Mouse (Mus musculus): ENCODE results near the gene Pnmal2. TPM values are rescaled to one million over a fixed set of nuclear protein-coding genes. Genes with fewer than 3 reads are reported as not detected.

Pnmal2 gene
- polyA plus RNA-seq, 1 experiment from 2014 or later = 0.80 TPM

DNA sequence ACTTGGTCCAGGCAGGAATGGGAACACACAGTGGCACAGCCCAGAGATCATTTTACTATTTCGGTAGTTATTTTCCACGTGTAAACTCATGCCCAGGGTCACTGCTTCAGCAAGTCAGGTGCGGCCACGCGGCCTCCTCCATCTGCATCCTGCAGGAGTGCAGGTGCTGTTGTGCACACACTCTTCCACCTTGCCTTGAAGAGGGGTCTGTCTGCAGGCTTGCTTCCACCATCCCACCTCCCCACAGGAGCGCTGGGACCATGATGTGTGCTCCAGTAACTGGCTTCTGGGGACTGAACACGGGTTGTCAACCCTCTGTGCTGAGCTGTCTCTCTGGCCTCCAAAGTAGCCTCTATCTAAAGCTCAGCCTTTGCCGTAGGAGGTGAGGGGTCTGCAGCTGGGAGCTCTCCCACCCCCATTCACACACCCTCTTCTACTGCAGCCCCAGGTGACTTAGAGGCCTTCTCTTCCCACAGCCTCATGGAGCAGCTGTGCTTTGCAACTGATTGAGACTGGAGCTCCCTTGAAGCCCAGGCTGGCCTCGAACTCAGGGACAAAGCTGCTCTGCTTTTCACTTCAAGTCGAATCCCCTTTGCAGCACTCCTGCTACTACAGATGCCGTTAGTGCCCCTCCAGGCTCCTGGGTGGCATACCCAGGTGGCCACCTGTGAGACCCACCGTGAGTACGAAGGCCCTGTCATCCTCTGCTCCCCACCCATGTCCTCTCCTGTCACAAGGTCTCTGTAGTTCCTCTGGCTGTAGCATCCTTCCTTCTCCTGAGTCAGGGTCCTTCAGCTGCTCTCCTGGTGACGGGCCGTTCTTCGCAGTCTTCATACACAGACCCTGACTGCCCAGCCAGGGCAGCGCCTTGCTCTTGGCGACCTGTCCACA, 29.8 kb upstream of the Pnmal2 start:
- Histone ChIP-seq H3K4me1 (replicated peaks; ENCODE audit: control insufficient read depth, insufficient read depth, low read length) (peaks cover 12% of the 10 kb centered on the region), H3K27me3 (replicated peaks; ENCODE audit: control insufficient read depth, insufficient read depth, low read length) (no peaks in the 10 kb centered on the region), H3K9me3 (ENCODE audit: control insufficient read depth, low read length) (no peaks in the 10 kb centered on the region), H3K9ac (ENCODE audit: low read depth, low read length) (no peak overlapping the region), H3K4me3 (ENCODE audit: low read depth, low read length) (no peak overlapping the region), H3K36me3 (ENCODE audit: control insufficient read depth, insufficient read depth, low read length) (peaks cover 37% of the 10 kb centered on the region), H3K4me2 (no peak overlapping the region), H3K27ac (ENCODE audit: low read depth, low read length) (no peak overlapping the region)
- 85% methylated on average over 18 of the region's 18 CpGs for WGBS
- no peak for DNase-seq (ENCODE audit: low spot score)
- no peak for ATAC-seq (replicated peaks; ENCODE audit: low FRiP score)

DNA sequence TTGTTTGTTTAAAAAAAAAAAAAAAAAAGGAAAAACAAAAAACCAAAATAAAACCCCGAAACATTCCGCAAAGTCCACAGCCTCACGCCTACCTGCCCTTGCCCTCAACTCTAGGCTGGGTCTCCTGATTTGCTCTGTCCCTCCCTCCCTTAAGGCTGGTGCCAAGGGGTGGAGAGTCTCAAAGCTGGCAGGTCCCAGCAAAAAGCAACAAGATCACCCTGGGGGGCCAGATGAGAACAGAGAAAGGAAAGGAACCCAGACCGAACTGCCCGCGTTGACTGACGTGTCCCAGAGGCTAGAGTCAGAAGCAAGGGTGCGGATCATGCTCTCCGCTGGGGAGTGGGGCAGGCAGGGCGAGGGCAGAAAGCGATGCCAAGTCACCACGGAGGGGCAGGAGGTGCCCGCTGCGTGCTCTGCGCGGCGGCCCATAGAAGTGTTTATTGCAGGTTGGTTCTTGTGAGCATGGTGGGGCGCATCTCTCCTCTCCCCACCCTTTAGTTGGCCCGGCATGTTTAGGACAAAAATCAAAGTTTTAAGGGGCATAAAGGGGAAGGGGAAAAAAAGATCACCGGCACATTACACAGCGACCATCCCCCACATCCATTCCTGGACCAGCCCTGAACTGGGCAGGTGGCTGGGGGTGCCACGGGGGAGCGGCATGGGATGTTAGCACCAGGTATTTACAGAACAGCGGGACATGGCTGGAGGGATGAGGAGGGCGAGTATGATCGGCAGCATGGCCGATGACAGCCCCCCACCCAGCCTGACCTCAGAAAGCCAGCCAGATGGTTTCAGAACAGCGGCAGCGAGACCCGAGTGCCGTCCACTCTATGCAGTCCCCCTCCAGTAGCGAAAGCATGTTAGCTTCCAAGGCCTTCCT, 28.8 kb upstream of the Pnmal2 start:
- no peak overlapping the region for H3K9ac ChIP-seq (ENCODE audit: low read depth, low read length)
- peaks cover 42% of the 10 kb centered on the region for H3K36me3 ChIP-seq (ENCODE audit: control insufficient read depth, insufficient read depth, low read length)
- H3K27me3 ChIP-seq (replicated peaks; ENCODE audit: control insufficient read depth, insufficient read depth, low read length) = no peaks in the 10 kb centered on the region
- no peak overlapping the region for H3K27ac ChIP-seq (ENCODE audit: low read depth, low read length)
- 93% methylated on average over 32 of the region's 32 CpGs for WGBS
- DNase-seq (ENCODE audit: low spot score) (no peak), ATAC-seq (replicated peaks; ENCODE audit: low FRiP score) (no peak)
- H3K9me3 ChIP-seq (ENCODE audit: control insufficient read depth, low read length) = no peaks in the 10 kb centered on the region
- no peak overlapping the region for H3K4me3 ChIP-seq (ENCODE audit: low read depth, low read length)
- H3K4me1 ChIP-seq (replicated peaks; ENCODE audit: control insufficient read depth, insufficient read depth, low read length) = peaks cover 16% of the 10 kb centered on the region
- no peak overlapping the region for H3K4me2 ChIP-seq

- Histone ChIP-seq H3K4me2 (no peak overlapping the region), H3K9me3 (ENCODE audit: control insufficient read depth, low read length) (no peaks in the 10 kb centered on the region), H3K27me3 (replicated peaks; ENCODE audit: control insufficient read depth, insufficient read depth, low read length) (no peaks in the 10 kb centered on the region), H3K4me3 (ENCODE audit: low read depth, low read length) (no peak overlapping the region), H3K4me1 (replicated peaks; ENCODE audit: control insufficient read depth, insufficient read depth, low read length) (peaks cover 25% of the 10 kb centered on the region), H3K36me3 (ENCODE audit: control insufficient read depth, insufficient read depth, low read length) (peaks cover 48% of the 10 kb centered on the region), H3K27ac (ENCODE audit: low read depth, low read length) (no peak overlapping the region), H3K9ac (ENCODE audit: low read depth, low read length) (no peak overlapping the region)
- DNase-seq (ENCODE audit: low spot score) = no peak
- WGBS = 78% methylated on average over 30 of the region's 30 CpGs
- no peak for ATAC-seq (replicated peaks; ENCODE audit: low FRiP score)
Measured at GRCm38 (mm10) chr7:16916342-16917265, 27.9 kb upstream of the Pnmal2 start.

DNA sequence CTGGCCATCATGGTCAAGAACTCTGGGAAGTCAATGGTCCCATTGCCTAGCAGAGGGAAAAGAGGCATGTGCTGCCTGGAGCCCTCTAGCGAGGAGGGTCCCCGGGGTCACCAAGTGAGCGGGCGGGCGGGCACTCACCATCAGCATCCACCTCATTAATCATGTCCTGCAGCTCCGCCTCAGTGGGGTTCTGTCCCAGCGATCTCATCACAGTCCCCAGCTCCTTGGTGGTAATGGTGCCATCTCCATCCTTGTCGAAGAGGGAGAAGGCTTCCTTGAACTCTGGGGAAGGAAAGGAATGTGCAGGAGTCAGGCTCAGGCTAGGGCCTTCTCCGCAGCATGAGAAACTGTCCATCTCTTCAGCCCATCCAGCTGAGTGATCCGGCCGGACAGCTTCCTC, 27.0 kb upstream of the Pnmal2 start:
- H3K4me1 ChIP-seq (replicated peaks; ENCODE audit: control insufficient read depth, insufficient read depth, low read length) = peaks cover 34% of the 10 kb centered on the region
- WGBS = 78% methylated on average over 11 of the region's 11 CpGs
- no peak overlapping the region for H3K4me2 ChIP-seq
- H3K4me3 ChIP-seq (ENCODE audit: low read depth, low read length) = no peak overlapping the region
- no peak overlapping the region for H3K27ac ChIP-seq (ENCODE audit: low read depth, low read length)
- no peaks in the 10 kb centered on the region for H3K9me3 ChIP-seq (ENCODE audit: control insufficient read depth, low read length)
- peaks cover 48% of the 10 kb centered on the region for H3K36me3 ChIP-seq (ENCODE audit: control insufficient read depth, insufficient read depth, low read length)
- no peak overlapping the region for H3K9ac ChIP-seq (ENCODE audit: low read depth, low read length)
- DNase-seq (ENCODE audit: low spot score) (no peak), ATAC-seq (replicated peaks; ENCODE audit: low FRiP score) (no peak)
- H3K27me3 ChIP-seq (replicated peaks; ENCODE audit: control insufficient read depth, insufficient read depth, low read length) = no peaks in the 10 kb centered on the region

- DNase-seq (ENCODE audit: low spot score) = no peak
- Histone ChIP-seq H3K4me1 (replicated peaks; ENCODE audit: control insufficient read depth, insufficient read depth, low read length) (peaks cover 38% of the 10 kb centered on the region), H3K9ac (ENCODE audit: low read depth, low read length) (no peak overlapping the region), H3K9me3 (ENCODE audit: control insufficient read depth, low read length) (no peaks in the 10 kb centered on the region), H3K4me3 (ENCODE audit: low read depth, low read length) (no peak overlapping the region), H3K36me3 (ENCODE audit: control insufficient read depth, insufficient read depth, low read length) (peaks cover 48% of the 10 kb centered on the region), H3K27ac (ENCODE audit: low read depth, low read length) (no peak overlapping the region), H3K27me3 (replicated peaks; ENCODE audit: control insufficient read depth, insufficient read depth, low read length) (no peaks in the 10 kb centered on the region), H3K4me2 (no peak overlapping the region)
- ATAC-seq (replicated peaks; ENCODE audit: low FRiP score) = no peak
- 85% methylated on average over 9 of the region's 9 CpGs for WGBS
Measured at GRCm38 (mm10) chr7:16918014-16918413, 26.5 kb upstream of the Pnmal2 start.

DNA sequence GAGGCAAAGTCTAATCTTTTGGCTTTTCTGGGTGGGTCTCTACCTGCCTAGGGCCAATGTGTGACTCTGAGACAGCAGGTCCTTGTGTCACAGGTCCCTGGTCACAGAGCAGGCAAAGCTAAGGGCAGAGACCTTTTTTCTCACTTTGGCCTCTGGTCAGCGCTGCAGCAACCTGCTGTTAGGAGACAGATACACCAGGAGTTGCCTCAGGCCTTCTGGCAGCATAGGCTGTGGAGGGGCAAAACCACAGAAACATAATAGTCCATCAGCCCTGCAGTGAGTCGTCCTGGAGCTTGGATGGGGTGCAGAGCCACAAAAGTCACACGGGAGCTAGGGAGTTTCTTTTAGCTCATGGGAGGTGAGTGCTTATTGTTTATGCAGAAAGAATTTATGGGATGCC, 25.8 kb upstream of the Pnmal2 start:
- no peak for ATAC-seq (replicated peaks; ENCODE audit: low FRiP score)
- no peak overlapping the region for H3K9ac ChIP-seq (ENCODE audit: low read depth, low read length)
- DNase-seq (ENCODE audit: low spot score) = no peak
- no peak overlapping the region for H3K4me3 ChIP-seq (ENCODE audit: low read depth, low read length)
- peaks cover 38% of the 10 kb centered on the region for H3K4me1 ChIP-seq (replicated peaks; ENCODE audit: control insufficient read depth, insufficient read depth, low read length)
- H3K27me3 ChIP-seq (replicated peaks; ENCODE audit: control insufficient read depth, insufficient read depth, low read length) = no peaks in the 10 kb centered on the region
- H3K9me3 ChIP-seq (ENCODE audit: control insufficient read depth, low read length) = no peaks in the 10 kb centered on the region
- 71% methylated on average over 3 of the region's 3 CpGs for WGBS
- H3K4me2 ChIP-seq = no peak overlapping the region
- no peak overlapping the region; the same call in 1 of the 2 replicates for H3K27ac ChIP-seq (ENCODE audit: low read depth, low read length)
- peaks cover 48% of the 10 kb centered on the region for H3K36me3 ChIP-seq (ENCODE audit: control insufficient read depth, insufficient read depth, low read length)

DNA sequence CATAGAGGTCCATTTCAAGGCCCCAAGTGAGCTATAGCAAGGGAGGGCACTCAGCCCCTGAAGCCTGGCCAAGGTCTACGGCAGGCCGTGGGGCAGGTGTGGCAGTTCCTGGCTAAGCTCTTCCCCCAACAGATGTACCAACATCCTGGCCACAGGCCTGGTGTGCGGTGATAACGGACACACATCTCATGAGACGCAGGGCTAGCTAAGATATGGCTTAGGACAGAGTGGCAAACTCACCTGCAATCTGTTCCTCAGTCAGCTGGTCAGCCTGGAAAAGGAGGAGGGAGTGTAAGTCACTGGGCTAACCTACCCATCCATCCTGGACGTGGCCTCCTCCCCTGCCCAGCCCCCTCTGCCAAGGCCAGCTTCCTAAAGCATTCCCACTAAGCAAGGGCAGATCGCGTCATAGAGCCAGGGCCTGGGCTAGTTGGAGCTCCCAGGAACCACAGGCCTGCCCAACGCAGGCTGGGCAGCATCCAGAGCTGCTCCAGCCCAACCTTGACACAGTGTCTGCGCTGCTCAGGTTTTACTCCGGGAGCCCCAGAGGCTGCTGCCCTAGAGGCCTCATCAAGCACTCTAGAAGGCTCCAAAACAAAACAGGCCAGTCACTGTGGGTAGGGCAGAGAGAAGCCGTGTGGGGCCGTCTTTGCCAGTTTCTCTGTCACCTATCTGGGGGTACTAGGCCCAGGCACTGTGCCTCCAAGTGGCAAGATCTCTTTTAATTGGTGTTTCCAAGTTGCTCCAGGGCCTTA, 24.9 kb upstream of the Pnmal2 start:
- peaks cover 48% of the 10 kb centered on the region for H3K36me3 ChIP-seq (ENCODE audit: control insufficient read depth, insufficient read depth, low read length)
- H3K9ac ChIP-seq (ENCODE audit: low read depth, low read length) = no peak overlapping the region
- peaks cover 38% of the 10 kb centered on the region for H3K4me1 ChIP-seq (replicated peaks; ENCODE audit: control insufficient read depth, insufficient read depth, low read length)
- ATAC-seq (replicated peaks; ENCODE audit: low FRiP score) (no peak), DNase-seq (ENCODE audit: low spot score) (no peak)
- peak overlapping the region; percentile 22; the same call in 1 of the 2 replicates for H3K27ac ChIP-seq (ENCODE audit: low read depth, low read length)
- H3K4me2 ChIP-seq = 0 out of 2 replicates have a peak overlapping the region, but pooled peaks have one; percentile 8
- H3K4me3 ChIP-seq (ENCODE audit: low read depth, low read length) = no peak overlapping the region; the same call in 1 of the 2 replicates
- WGBS = 70% methylated on average over 13 of the region's 13 CpGs
- no peaks in the 10 kb centered on the region for H3K9me3 ChIP-seq (ENCODE audit: control insufficient read depth, low read length)
- no peaks in the 10 kb centered on the region for H3K27me3 ChIP-seq (replicated peaks; ENCODE audit: control insufficient read depth, insufficient read depth, low read length)
